Mouse (Mus musculus) activated CD4-positive, CD25-positive, alpha-beta regulatory T cell, adult 9 weeks (primary cell): ENCODE data around the gene Dlg1. TPM values are rescaled to one million over a fixed set of nuclear protein-coding genes. Genes with fewer than 3 reads are reported as not detected.

Experiments used
- polyA plus RNA-seq: library from polyadenylated mRNA; unstranded; fragments of 100-300 nt; shearing (Covaris generic); gene quantifications from one replicate; pipeline ENCODE4 v1.2.1, GENCODE M21; 2017

The Dlg1 gene
- polyA plus RNA-seq: 18.4 TPM

DNA sequence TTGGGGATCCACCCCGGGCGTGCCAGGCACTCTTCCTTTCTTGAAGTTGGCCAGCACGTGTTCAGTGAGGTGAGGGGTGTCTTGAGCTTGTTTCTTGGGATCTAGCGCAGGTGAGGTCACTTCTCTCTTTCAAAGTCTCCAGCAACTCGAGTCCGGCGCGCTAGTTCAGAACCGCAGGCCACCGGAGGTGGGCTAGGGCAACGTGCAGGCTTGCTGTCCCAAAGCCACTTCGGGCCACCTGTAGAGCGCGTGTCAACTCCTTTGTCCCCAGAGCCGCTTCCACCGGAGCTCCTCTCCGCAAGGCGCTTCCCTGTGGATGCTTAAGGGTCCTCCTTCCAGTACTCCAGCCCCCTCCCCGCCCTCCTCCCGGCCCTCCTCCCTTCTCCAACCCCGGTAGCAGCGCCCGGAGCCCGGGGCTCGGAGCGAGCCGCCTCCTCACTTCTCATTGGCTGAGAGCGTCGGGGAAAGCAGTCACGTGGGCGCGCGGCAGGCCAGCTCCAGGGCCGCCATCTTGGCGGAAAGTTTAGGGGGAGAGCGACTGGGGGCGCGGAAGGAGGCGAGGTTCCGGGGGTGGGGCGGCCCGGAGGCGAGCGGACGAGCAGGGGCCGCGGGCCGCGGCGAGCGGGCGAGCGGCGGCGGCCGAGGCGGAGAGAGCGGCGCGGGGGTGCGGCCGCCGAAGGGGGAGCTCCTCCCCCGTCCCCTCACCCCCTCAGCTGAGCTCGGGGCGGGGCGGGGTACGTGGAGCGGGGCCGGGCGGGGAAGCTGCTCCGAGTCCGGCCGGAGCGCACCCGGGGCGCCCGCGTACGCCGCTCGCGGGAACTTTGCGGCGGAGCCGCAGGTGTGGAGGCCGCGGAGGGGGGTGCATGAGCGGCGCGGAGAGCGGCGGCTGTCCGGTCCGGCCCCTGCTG is at the start of gene Dlg1:
Gene Dlg1, plus strand, starts transcription at position 65 of the 908 bp plus-strand sequence.

DNA sequence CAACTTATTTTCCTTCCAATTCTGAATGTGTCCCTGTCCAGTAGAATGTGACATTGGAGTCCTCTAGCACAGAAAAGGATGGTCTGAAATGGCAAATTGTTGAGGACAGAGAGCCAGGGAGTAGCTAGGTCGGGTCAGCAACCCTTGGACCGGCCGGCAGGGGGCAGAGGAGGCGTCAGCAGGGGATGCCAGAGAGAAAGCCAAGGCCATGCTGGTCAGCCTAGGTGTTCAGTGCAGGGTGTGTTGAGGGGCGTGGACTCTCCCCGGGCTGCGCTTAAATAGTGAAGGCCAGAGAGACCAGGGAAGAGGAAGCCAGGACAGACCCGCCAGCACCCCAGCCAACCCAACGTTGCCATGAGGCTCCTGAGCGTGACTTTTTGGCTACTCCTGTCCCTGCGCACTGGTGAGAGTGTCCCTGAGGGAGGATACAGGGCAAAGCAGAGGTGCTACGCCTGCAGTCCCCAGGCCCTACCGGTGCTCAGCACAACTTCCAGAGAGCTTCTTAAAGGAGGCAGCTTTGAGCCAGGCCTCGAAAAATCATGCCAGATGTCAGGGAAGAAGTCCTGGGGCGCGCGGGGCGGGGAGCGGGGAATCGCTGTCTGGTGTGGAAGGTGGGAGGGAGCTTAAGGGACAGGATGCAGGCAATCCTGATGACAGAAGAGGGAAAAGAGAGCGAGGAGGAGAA is 215.5 kb downstream of the Dlg1 start, which contains the start of gene Meltf:
Gene Meltf, plus strand, starts transcription at position 238 of the 685 bp plus-strand sequence.

Other genes with a start within 250 kb of the Dlg1 start
- 53.0 TPM for gene Bdh1, start 241.2 kb upstream of the Dlg1 start, polyA plus RNA-seq
- not detected for gene Meltf, start 215.4 kb downstream of the Dlg1 start, polyA plus RNA-seq